Mouse (Mus musculus): ENCODE measurements around the gene Tcte2.
"Not testable (repeated sequence)": the region's sequence is repeated elsewhere in the genome, so short reads cannot be mapped to it uniquely, and the experiment has no call there.

The Tcte2 gene

GRCm38 (mm10) chr17:13761179-13761913, at the start of gene Tcte2:
Tcte2 (minus strand) TSS chr17:13761825.
- DNase-seq (ENCODE audit: low read depth, low spot score), result peak; percentile 72

- DNase-seq (ENCODE audit: low read depth, low spot score), result no peak
Observed at GRCm38 (mm10) chr17:13806016-13806415, 44.4 kb upstream of the Tcte2 start.

- DNase-seq (ENCODE audit: low read depth, low spot score), result no peak
Observed at GRCm38 (mm10) chr17:13802836-13803408, 41.3 kb upstream of the Tcte2 start.

GRCm38 (mm10) chr17:13797691-13798090, 36.1 kb upstream of the Tcte2 start:
- no peak for DNase-seq (ENCODE audit: low read depth, low spot score)

- not testable (repeated sequence) for DNase-seq (ENCODE audit: low read depth, low spot score)
Observed at GRCm38 (mm10) chr17:13790033-13790432, 28.4 kb upstream of the Tcte2 start.

- DNase-seq (ENCODE audit: low read depth, low spot score), result no peak
Observed at GRCm38 (mm10) chr17:13783469-13783868, 21.8 kb upstream of the Tcte2 start.

- no peak for DNase-seq (ENCODE audit: low read depth, low spot score)
Observed at GRCm38 (mm10) chr17:13781948-13782347, 20.3 kb upstream of the Tcte2 start.

GRCm38 (mm10) chr17:13778865-13779264, 17.2 kb upstream of the Tcte2 start:
- DNase-seq (ENCODE audit: low read depth, low spot score), result no peak

GRCm38 (mm10) chr17:13777676-13778075, 16.1 kb upstream of the Tcte2 start:
- no peak for DNase-seq (ENCODE audit: low read depth, low spot score)

- peak; percentile 81 for DNase-seq (ENCODE audit: low read depth, low spot score)
Observed at GRCm38 (mm10) chr17:13769256-13769655, 7.6 kb upstream of the Tcte2 start.

GRCm38 (mm10) chr17:13768531-13768930, 6.9 kb upstream of the Tcte2 start:
- no peak for DNase-seq (ENCODE audit: low read depth, low spot score)

- not testable (repeated sequence) for DNase-seq (ENCODE audit: low read depth, low spot score)
Observed at GRCm38 (mm10) chr17:13764911-13765310, 3.3 kb upstream of the Tcte2 start.

GRCm38 (mm10) chr17:13763819-13764218, 2.2 kb upstream of the Tcte2 start:
- no peak for DNase-seq (ENCODE audit: low read depth, low spot score)

- DNase-seq (ENCODE audit: low read depth, low spot score), result no peak
Observed at GRCm38 (mm10) chr17:13760675-13761178, 898 bp downstream of the Tcte2 start.

- peak; percentile 89 for DNase-seq (ENCODE audit: low read depth, low spot score)
Observed at GRCm38 (mm10) chr17:13759853-13760627, 1.6 kb downstream of the Tcte2 start, which contains the start of gene Afdn. Afdn (plus strand) TSS chr17:13760539.

- peak; percentile 70 for DNase-seq (ENCODE audit: low read depth, low spot score)
Observed at GRCm38 (mm10) chr17:13759156-13759852, 2.3 kb downstream of the Tcte2 start.

- no peak for DNase-seq (ENCODE audit: low read depth, low spot score)
Observed at GRCm38 (mm10) chr17:13758586-13758985, 3.0 kb downstream of the Tcte2 start.

- DNase-seq (ENCODE audit: low read depth, low spot score), result no peak
Observed at GRCm38 (mm10) chr17:13754940-13755339, 6.7 kb downstream of the Tcte2 start.

GRCm38 (mm10) chr17:13753918-13754317, 7.7 kb downstream of the Tcte2 start:
- no peak for DNase-seq (ENCODE audit: low read depth, low spot score)

GRCm38 (mm10) chr17:13749027-13749426, 12.6 kb downstream of the Tcte2 start:
- no peak for DNase-seq (ENCODE audit: low read depth, low spot score)

- peak; percentile 72 for DNase-seq (ENCODE audit: low read depth, low spot score)
Observed at GRCm38 (mm10) chr17:13747681-13748080, 13.9 kb downstream of the Tcte2 start.

- no peak for DNase-seq (ENCODE audit: low read depth, low spot score)
Observed at GRCm38 (mm10) chr17:13746330-13746729, 15.3 kb downstream of the Tcte2 start.
